Mouse (Mus musculus) T-helper 2 cell (primary cell): ENCODE measurements at regions not wholly inside any gene's neighbourhood (a gene's known extent, or its start where the extent isn't known, plus 50 kb on each side); places are given as distances from the start of the nearest gene placed in this dataset.

Experiments
- in situ Hi-C: fragments of 300-600 bp; cut with MboI, MseI; formaldehyde crosslinking; loops from one replicate; pipeline ENCODE4 v1.15.1; 2025; ENCODE audit warnings: high pct_unique_total_duplicates

GRCm38 (mm10) chr14:120146908-120147770 is 104.9 kb upstream of the Oxgr1 start:
- in situ Hi-C loops, result no loop called here

DNA sequence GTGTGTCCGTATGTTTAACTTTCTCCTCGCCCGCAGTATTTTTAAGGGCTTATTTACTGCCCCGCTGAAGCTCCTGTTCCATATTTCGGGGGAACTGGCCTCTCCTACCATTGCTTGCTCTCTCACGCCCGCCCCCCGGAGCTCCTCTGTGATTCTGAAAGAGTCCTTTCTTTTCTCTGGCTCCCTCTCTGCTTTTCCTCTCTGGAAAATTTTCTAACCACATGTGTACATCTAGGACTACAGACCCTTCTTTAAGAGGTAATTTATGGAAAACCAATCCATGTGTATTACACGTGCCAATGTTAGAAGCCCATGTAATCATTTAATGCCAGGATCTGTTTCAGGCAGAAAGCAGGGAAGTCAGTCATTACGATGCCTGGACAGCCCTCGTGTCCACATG is 106.6 kb upstream of the Oxgr1 start:
- in situ Hi-C loops, result no loop called here

- in situ Hi-C loops, result no loop called here
These were observed 107.1 kb upstream of the Oxgr1 start for GRCm38 (mm10) chr14:120149341-120149741.

DNA sequence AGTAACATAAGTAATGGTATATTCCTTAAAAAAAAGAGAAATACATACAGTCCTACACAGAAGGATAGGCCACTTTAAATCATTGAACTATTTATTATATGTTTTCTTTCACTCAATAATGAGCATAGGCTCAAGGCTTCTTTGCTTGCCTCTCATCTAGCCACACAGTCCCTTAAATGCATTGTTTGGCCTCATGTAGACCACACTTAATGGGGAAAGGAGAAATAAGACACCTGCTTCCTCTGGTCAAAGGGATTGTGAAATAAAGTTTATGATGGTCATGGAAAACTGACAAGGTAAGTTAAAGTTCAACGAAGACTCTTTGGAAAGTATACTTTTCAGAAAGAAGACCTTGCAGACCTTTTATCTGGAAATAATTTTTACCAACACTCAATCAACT is 108.4 kb upstream of the Oxgr1 start:
- in situ Hi-C loops, result no loop called here

GRCm38 (mm10) chr14:120154413-120154812 is 112.2 kb upstream of the Oxgr1 start:
- in situ Hi-C loops, result no loop called here

DNA sequence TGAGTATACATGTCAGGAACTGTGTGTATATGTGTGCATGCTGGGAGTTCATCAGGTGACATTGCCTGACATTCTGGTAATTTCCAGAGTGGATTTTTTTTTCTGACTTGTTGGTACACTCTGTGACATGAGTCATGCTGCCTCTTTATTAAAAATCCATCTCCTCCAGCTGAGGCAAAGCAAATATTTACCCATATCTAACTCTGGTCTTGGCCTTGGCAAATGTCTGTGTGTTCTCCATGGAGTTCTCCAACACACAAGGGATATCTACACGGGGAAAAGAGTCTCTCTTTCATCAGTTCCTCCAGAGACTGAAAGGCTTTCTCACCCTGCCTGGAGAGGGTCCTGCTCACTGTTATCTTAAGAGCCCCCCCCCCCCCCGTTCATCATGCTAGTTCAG is 111.3 kb upstream of the Mbnl2 start:
- in situ Hi-C loops, result no loop called here

DNA sequence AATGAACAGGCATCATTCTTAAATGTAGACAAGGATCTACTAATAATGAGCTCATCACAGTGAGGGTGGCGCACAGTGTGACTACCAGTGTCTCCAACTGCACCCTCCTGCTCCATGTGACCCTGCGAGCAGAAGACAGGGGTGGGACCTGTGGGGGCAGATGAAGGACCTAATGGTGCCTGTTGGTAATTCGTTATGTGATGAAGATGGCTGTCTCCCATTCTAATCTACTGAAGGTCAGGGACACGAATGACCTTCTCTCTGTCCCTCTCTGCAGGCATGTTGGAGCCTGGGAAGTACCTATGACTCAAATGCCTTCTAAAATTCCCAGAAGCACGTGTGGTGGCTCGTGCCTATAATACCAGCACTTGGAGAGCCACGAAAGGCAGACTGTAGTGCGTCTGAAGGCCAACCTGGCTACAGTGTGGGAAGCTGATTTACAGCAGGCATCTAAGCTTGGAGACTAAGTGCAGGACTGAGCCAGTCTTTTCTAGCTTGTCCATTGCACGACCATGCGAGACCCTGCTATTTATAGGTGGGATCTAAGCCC is 109.9 kb upstream of the Mbnl2 start:
- in situ Hi-C loops, result no loop called here

DNA sequence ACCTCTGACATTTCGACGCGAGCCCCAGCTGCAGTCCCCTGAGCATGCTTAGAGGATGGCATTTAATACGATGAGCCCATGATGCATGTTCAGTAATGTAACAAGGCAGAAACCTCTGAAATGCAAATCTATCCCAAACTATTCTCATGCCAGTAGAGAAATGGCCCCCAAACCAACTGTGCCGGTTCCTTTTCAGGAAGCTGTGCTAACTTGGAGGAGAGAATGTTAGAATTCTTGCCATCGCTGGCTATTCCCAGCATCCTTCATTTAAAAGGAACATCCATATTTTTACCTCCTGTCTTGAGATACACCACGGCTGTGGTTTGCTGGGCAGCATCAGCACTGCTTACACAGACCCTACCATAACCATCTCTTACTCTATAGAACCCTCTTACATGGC is 104.7 kb upstream of the Mbnl2 start:
- in situ Hi-C loops, result no loop called here

DNA sequence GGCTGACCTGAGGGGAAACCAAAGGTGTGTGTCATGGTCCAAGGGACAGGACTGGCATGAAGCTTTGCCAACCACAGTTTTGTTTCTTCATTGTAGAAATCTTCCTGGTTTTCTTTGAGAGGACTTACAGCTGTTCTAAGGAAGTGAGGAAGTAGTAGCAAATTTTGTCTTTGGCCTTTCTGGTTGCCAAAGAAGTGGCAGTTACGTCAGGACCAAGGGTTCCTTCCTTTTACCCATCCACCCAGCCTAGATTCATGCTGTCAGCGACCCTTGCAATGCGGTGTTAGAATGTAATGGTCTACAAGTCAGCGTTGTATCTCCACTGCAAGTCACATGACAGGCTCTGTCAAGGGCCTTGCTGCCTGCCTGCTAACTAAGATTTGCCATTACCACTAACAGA is 103.4 kb upstream of the Mbnl2 start:
- in situ Hi-C loops, result no loop called here

DNA sequence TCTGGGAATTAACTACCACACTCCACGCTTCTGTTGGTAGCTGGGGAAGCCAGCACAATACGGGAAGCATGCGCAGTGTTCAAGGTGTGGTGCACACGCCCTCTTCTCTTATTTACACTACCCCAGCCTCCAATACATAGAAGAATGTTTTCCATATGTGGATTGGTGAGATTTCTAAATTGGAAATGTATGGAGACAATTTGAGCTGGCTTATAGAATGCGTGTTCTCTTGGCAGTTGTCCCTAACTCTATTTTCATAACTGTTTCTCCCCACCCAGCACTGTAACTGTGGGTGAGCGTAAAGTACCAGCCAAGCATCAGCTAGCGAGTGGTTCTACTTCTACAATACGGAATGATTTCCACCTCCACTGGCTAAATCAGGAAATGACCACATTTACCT is 102.6 kb upstream of the Mbnl2 start:
- in situ Hi-C loops, result no loop called here

DNA sequence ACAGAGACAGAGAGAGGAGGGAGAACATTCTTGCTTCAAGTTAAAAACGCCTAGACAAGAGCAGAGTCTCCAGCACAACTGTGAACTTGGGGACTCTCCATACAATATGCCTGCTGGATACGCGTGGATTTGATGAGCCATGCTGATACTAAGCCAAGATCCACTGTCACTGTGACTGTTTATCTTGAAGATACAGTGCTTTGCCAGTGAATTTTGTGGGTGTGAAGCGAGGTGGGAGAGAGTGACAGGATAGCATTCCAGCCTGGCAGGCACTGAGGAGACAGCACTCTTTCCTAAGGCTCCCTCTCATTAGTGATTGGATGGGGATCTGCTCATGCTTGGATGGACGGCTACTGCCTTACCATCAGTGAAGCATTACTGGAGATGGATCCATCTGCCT is 100.9 kb upstream of the Mbnl2 start:
- in situ Hi-C loops, result no loop called here

GRCm38 (mm10) chr14:120195218-120195617 is 80.3 kb upstream of the Mbnl2 start:
- in situ Hi-C loops, result no loop called here

GRCm38 (mm10) chr14:120211741-120212140 is 63.7 kb upstream of the Mbnl2 start:
- in situ Hi-C loops, result no loop called here

- in situ Hi-C loops, result no loop called here
These were observed 62.8 kb upstream of the Mbnl2 start for GRCm38 (mm10) chr14:120212626-120213025.

GRCm38 (mm10) chr14:120219224-120219623 is 56.2 kb upstream of the Mbnl2 start:
- in situ Hi-C loops, result no loop called here

GRCm38 (mm10) chr14:120223528-120224201 is 51.8 kb upstream of the Mbnl2 start:
- in situ Hi-C loops, result no loop called here

- in situ Hi-C loops, result no loop called here
These were observed 51.1 kb upstream of the Mbnl2 start for GRCm38 (mm10) chr14:120224202-120224846.

DNA sequence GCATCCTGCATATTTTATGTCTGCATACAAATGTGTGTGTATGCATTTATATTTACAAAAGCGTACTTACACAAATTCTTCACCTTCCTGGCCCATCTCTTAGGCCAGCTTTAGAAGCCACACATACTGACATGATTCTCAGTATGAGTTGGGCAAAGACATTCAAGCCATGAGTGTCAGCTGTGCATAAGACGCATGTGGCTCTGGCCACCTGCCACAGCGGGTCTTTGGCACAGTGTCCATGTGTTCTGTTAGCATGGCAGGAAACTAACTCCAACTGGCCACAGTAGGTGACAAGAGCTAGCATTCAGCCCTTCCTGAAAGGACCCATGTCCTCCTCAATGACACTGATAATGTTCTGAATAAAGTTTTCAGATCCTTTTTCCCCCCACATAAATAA is 49.8 kb upstream of the Mbnl2 start:
- in situ Hi-C loops, result no loop called here
